Mouse (Mus musculus) kidney, adult 11 months (tissue): ENCODE data around the gene Glrx.
A peak's percentile ranks its signal among the peaks of the same experiment; 100 is the strongest.
"Not testable (repeated sequence)": the region's sequence is repeated elsewhere in the genome, so short reads cannot be mapped to it uniquely, and the experiment has no call there.

Experiments
- DNase-seq: peaks from one replicate; pipeline ENCODE4 v3.0.0; 2022

Gene Glrx

DNA sequence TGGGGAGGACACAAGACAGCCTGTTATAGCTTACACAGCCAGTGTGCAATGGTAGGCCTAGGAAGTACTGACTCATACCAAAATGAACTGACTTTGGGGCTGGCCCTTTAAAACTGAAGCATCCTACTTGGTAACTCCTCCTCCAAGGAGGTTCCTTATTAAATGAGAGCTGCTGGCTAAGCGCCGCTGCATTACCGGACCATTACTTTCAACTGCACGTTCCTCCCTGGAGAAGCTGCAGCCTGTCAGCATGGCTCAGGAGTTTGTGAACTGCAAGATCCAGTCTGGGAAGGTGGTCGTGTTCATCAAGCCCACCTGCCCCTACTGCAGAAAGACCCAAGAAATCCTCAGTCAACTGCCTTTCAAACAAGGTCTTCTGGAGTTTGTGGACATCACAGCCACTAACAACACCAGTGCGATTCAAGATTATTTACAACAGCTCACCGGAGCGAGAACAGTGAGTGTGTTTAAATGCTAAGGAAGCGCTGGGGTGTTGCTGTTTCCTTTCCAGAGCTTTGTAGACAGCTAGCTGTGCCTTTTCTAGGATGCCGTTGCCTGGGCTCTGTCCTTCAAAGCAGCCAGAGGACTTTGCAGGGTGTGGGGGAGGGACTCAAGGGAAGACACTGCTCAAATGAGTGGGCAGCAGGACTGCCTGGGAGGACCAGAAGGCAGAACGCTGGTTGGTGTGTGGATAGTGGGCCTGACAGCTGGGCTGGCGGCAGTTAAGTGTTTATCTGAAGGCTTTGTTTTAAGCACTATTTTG lies at the start of gene Glrx:
Glrx (plus strand) TSS at position 150 of the 763 bp plus-strand sequence.
- peak; percentile 85 for DNase-seq

DNA sequence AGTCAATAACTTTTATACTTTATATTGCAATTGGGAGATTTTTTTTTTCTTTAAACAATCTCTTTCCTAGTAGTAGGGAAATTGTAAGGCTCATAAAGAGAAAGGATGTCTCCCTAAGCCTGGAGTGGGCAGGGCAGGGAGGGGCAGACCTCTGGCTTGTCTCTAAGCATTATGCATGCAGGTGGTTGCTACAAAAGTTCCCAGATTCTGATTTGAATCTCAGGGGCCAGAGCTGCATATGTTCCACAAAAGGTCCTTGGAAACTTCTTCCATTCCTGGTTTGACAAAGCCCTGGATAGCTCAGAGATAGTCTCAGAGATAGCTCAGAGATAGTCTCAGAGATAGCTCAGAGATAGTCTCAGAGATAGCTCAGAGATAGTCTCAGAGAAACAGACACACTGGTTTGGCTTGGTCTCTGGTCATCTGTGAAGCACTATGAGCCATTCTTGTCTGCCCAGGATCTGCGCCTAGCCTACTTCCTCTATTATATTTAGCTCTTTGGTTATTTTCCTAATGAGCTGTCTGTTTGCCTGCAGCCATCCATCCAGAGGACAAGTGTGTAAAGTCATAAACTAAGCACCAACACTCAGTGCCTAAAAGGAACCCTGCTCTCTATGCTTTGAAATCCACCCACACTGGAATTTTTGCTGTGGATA lies 49.0 kb upstream of the Glrx start:
- no peak for DNase-seq

DNA sequence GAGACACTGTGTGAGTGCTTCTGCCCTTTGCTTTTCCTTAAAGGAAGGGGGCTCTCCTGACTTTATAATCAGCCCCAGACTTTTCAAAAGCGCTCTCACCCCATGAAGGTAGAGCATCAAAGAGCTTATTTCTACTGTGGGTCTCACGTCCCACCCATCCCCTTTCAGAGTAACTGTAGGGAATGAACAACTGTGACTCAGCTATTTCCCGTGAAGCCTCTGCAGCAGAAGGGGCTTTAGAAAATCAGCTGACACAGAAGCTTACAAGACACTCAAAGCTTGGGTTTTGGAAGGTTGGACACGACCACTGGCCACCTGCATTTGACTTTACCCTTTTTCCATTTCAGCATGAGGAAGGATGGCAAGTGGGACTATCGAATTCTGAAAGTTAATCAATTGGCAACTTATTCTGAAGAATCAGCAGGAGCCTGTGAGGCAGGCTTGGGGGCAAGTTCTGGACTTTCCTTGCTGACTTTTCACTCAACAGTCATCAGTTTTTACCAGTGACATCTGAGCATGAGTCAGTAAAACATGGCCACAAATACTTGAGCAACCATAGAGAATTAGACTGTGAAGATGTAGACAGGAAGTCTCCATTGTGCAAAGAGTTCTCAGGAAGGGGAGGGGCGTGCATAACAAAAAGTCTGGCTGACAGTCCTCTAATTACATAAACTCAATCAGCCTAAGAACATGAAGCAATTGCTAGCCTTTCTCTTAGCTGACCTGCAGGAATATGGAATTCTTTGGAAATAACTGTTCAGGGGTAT lies 45.6 kb upstream of the Glrx start:
- DNase-seq: no peak

DNA sequence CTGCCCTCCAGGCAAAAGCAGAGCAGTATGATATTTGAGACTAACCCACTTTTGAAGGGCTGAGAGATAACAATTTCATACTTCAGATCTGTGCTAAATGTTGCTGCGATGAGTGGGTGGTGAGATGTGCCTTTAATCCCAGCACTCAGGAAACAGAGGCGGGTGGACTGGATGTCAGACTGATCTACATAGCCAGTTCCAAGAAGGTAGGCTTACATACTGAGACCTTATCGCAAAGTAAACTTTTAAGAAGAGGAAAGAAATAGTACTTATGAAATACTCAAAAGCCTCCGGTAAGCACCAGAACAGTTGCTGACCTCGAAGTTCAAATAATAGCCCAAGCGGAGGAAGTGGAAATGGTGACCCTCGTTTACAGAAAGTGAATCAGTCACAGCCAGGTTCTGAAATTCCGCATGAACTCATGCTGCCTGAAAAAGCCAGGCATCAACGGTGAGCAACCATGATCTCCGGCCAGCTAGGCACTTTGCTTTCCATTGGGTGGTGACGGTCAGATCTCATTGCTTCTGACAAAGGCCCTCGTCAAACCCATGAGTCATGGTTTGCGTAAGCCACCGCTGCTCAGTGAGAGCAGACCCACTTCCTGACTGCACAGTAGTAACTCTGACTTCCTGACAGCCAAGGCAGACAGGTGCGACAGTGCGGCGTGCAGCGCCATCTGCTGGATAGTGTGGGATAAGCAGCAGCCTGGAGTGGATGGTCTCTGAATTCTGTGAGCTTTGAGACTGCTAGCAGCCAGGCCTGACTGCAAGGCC lies 42.1 kb upstream of the Glrx start:
- peak; percentile 92 for DNase-seq

DNA sequence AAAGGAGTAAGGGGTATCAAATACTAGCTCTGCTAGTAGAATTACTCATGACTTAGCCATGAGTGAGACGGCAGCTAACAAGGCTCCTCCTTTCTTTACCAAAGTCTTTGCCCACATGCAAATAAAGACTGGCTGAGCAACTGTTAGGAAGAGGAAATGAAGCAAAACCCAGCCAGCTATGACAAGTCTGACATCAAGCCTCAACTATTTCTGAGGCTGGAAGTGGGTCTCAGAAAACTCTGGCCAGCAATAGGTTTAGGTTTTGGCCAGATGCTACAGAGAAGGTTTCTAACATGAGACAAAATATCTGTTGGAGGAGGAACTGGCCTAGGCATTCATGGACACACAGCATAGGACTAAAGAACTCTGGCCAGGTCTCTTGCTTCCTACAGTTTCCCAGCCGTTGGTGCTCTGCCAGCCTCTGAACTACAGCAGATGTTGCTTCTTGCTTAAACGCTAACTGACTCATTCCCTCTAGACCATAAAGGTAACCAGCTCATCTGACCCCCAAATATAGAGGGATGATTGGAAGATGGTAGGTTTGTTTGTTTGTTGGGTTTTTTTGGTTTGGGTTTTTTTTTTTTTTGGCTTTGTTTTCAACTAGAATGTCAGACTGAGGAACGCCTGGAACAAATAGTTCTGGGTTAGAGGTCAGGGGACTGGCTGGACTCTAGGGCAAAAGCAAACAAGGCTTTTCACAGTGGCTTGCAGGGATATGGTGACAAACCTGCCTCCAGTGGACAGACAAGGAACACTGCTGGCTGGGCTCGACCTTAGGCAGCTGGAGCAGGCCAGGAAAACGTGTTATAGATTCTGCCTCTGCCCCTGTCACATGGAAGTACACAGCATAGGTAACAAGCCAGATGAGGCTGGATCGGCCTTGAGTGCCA lies 41.0 kb upstream of the Glrx start:
- DNase-seq: peak; percentile 42

GRCm38 (mm10) chr13:75799421-75799820 lies 40.2 kb upstream of the Glrx start:
- no peak for DNase-seq

- DNase-seq: no peak
Measured at GRCm38 (mm10) chr13:75807969-75808368, 31.7 kb upstream of the Glrx start.

- DNase-seq: no peak
Measured at GRCm38 (mm10) chr13:75809957-75810356, 29.7 kb upstream of the Glrx start.

- DNase-seq: no peak
Measured at GRCm38 (mm10) chr13:75817183-75817582, 22.5 kb upstream of the Glrx start.

DNA sequence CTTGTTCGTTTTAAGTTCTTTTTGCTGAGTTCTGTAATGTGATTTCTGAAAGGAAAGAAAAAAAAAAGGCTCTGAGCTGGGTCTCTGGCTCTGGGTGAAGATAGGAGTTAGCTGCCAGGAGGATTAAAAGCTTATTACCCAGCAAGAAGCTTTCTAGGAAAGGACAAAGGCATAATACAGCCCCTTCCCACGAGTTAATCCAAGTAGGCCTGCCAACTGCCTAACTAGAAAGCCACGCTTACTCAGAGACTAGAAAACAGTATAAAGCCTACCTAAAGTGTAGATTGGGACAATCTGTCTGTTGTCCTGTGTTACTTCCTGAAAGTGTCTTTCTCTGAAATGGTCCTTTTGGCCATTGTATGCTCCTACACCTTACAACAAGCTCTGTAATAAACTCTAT lies 21.2 kb upstream of the Glrx start:
- no peak for DNase-seq

- no peak for DNase-seq
Measured at GRCm38 (mm10) chr13:75818945-75819706, 20.5 kb upstream of the Glrx start.

- no peak for DNase-seq
Measured at GRCm38 (mm10) chr13:75819898-75820297, 19.8 kb upstream of the Glrx start.

DNA sequence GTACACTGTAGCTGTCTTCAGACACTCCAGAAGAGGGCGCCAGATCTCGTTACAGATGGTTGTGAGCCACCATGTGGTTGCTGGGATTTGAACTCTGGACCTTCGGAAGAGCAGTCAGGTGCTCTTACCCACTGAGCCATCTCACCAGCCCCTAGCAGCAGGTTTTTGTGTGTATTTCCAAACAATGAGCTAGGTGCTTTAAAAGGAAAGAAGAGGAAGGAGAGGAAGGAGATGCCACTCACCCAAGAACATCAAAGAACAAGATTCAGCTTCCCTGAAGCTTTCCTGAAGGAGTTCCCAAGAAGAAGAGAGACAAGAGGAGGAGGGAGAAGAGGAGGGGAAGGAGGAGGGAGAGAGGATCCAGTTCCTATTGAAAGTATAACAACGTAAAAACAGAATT lies 17.3 kb upstream of the Glrx start:
- not testable (repeated sequence) for DNase-seq

- DNase-seq: no peak
Measured at GRCm38 (mm10) chr13:75823201-75823600, 16.5 kb upstream of the Glrx start.

DNA sequence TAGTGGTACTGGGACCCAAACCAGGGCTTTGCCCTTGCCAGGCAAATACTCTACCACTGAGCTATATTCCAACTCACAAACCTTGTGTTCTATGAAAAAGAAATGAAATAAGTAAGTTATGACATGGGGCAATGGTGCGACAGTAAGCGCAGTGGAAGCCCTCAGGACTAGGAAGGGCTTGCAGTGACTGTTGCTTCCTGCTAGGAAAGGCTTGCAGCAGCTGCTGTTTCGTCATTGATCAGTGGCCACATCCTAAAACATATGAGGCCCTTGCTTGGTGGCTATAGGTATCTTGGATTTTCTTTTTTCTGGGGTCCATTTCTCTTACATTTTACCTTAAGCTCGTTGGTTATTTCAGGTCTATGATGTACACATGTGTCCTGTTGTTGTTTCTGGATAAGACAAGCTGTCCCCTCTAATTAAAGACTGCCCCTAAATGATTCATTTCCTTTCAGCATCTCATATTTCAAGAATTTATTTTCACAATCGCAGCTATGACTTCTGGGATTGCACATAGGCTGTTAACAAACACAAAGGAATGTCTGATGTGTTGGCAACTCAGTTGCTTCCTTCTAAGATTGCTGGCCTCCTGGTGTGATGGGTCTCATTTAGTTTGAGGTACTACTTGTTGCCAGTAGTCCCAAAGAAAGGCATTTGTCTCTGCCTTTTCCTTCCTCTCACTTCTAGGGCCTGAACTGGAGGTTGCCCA lies 14.9 kb upstream of the Glrx start:
- DNase-seq: no peak

- DNase-seq: no peak
Measured at GRCm38 (mm10) chr13:75825388-75825787, 14.3 kb upstream of the Glrx start.

DNA sequence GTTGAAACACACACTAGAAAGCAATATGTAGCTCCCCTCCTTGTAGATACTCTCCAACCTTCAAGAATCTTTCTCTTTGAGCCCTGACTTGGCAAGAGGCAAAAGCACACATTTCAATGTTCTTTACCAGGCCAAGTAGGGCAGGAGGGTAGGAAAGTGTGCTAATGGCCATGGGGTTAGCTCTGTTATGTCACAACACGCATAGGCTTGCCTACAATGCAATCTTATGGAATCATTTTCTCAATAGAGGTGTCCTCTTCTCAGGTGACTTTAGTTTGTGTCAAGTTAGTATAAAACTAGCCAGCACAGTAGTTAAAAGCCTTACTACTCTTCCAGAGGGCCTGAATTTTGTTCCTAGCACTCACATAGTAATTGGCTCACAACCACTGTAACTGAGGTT lies 9.0 kb upstream of the Glrx start:
- no peak for DNase-seq

DNA sequence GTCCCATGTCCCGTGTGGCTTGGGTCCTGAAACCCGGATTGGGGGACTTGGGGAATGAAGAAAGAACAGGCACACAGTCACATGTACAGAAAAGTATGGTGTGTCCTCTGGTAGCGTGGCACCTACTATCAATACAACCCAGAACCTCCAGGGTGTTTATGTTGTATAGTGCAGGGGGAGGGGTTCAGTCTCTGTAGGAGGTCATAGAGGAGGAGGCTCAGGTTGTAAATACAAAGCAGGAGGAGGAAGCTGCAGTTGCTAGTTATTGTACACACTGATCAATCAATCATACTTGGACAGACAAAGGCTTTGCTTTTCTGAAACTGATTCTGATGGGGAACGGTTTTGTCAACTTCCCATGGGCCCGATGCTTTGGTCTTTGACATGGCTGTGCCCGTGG lies 8.0 kb upstream of the Glrx start:
- no peak for DNase-seq

DNA sequence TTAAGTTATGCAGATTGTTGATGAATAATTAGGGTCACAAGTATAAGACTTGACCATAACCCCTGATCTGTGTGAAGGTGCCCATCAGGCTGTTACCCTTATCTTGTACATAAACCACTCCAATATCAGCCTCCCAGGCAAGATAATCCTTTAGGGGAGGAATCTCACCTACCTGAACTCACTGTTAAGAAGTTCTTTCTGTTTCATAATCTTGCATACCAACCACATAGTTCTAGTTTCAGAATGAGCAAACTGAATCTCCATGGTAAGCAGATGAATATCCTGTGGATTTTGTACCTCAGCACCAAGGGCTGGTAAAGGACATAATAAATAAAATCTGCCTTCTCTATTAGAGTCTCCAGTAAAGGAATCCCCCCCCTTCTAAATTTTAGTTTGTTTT lies 7.0 kb upstream of the Glrx start:
- no peak for DNase-seq

DNA sequence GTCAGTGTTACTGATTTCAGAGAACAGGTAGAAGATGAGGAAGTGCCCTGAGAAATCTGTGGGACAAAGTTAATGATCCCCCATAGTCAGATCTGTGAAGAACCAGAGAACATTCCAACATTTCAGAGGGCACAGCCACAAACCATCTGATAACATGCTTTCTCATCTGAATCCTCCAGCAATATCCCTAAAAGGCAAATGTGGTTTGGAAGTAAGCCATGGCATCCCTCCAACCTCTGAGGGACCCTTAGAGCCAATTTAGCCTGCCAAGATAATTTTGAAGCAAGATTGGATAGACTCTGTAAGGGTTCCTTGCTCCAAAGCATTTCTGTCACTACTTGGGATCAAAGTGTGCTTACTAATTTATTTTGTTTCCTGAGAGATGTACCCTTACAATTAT lies 6.2 kb upstream of the Glrx start:
- DNase-seq: peak; percentile 16

GRCm38 (mm10) chr13:75835461-75835860 lies 4.2 kb upstream of the Glrx start:
- DNase-seq: peak; percentile 13
